30 mouse cellular contexts compared by ENCODE assay signal in the genomic region with DNA sequence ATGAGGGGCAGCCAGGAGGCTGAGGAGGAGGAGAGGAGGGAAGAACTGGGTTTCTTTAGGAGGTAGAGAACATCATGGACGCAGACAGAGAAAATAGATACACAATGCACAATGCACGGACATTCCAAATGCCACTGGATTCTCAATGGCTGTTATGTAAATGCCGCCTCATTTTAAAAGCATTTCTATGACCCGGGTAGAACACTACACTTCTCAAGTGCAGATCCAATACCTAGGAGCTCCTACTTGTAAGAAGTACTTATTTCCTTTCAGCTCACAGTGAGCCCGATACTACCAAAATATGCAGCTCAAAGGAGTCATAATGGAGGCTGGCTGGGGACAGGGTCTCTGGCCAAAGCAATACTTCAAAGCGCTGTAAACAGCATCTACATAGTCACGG. TPM values are rescaled to one million over a fixed set of nuclear protein-coding genes. Genes with fewer than 3 reads are reported as not detected.
DNase-seq lines count a peak whose midpoint lies in the region; ATAC-seq and TF ChIP-seq lines count a peak whose summit lies in the region.
"Had no signal": no experiment of that assay in that cellular context is flagged by ENCODE, and none has a peak within 500 bp of the region (broad histone marks: within the 10 kb centered on the region; RNA-seq: fewer than 3 reads in every experiment).

No protein-coding gene starts in this region.

- H3K27me3 ChIP-seq in kidney, embryonic 16.5 days (ENCODE audit: insufficient read depth, low read length), result no peaks in the 10 kb centered on the region
- H3K27me3 ChIP-seq in lung, embryonic 15.5 days, result no peaks in the 10 kb centered on the region
- H3K27me3 ChIP-seq: embryonic facial prominence, embryonic 12.5 days; heart, embryonic 12.5 days; hindbrain, embryonic 15.5 days; liver, embryonic 12.5 days; megakaryocyte, embryonic 14.5 days; midbrain, embryonic 12.5 days; neural tube, embryonic 12.5 days had no signal

- H3K4me2 ChIP-seq in kidney, embryonic 16.5 days (replicated peaks; ENCODE audit: low read depth, low read length), result no peak overlapping the region
- no peak overlapping the region for H3K4me2 ChIP-seq in lung, embryonic 15.5 days
- H3K4me2 ChIP-seq: embryonic facial prominence, embryonic 12.5 days; heart, embryonic 12.5 days; hindbrain, embryonic 15.5 days; liver, embryonic 12.5 days; midbrain, embryonic 12.5 days; neural tube, embryonic 12.5 days had no signal

- no peak for TF ChIP-seq POLR2A in cortical plate, adult 2 months (IDR thresholded peaks at IDR 0.05; ENCODE audit: extremely low read depth, insufficient read depth, low read length)

- H3K9me3 ChIP-seq in kidney, embryonic 16.5 days (ENCODE audit: low read length), result no peaks in the 10 kb centered on the region
- no peaks in the 10 kb centered on the region for H3K9me3 ChIP-seq in lung, embryonic 15.5 days
- H3K9me3 ChIP-seq: embryonic facial prominence, embryonic 12.5 days; heart, embryonic 12.5 days; hindbrain, embryonic 15.5 days; liver, embryonic 12.5 days; megakaryocyte, embryonic 14.5 days; neural tube, embryonic 12.5 days had no signal

- peak overlapping the region; percentile 94 for H3K27ac ChIP-seq in gastrocnemius, adult 2 months
- peak overlapping the region; percentile 95 for H3K27ac ChIP-seq in kidney, embryonic 16.5 days (ENCODE audit: low read length)
- H3K27ac ChIP-seq in lung, embryonic 15.5 days, result peak overlapping the region; percentile 85
- peak overlapping the region; percentile 25; the same call in 1 of the 2 replicates for H3K27ac ChIP-seq in cortical plate, adult 2 months (ENCODE audit: insufficient read depth, low read length)
- H3K27ac ChIP-seq: embryonic facial prominence, embryonic 12.5 days; heart, adult 2 months; hindbrain, embryonic 15.5 days; liver, embryonic 12.5 days; midbrain, embryonic 12.5 days; neural tube, embryonic 12.5 days had no signal

- TF ChIP-seq CTCF in gastrocnemius, adult 2 months (IDR thresholded peaks at IDR 0.05), result no peak
- TF ChIP-seq CTCF in cortical plate, adult 2 months (IDR thresholded peaks at IDR 0.05; ENCODE audit: extremely low read depth, insufficient read depth, low read length), result no peak

- no peak for DNase-seq in gastrocnemius, adult 2 months
- DNase-seq in gastrocnemius, adult 18-20 months (ENCODE audit: low spot score), result no peak
- DNase-seq in kidney, postnatal 10 days, result no peak
- no peak for DNase-seq in lung, postnatal 10 days
- DNase-seq: adrenal gland, adult 8-10 months; cerebellum, adult 8-10 months; cerebellum, postnatal 36 days; embryo, embryonic 11 days; gastrocnemius, postnatal 36 days; heart, adult 2 months; heart, postnatal 4 days; kidney, adult 11 months; left cerebral cortex, postnatal 4 days; liver, postnatal 0 days; thymus, adult 2 months; thymus, postnatal 36 days had no signal

- ATAC-seq in kidney, embryonic 16.5 days (ENCODE audit: low FRiP score, low TSS enrichment), result no peak
- ATAC-seq in lung, embryonic 15.5 days (ENCODE audit: borderline replicate concordance, extremely low read depth, low FRiP score, low TSS enrichment), result no peak
- ATAC-seq: forebrain, embryonic 14.5 days; inflammation-experienced regulatory T-cells, adult 6 months; liver, embryonic 12.5 days; liver, postnatal 0 days had no signal

- peaks cover 58% of the 10 kb centered on the region for H3K4me1 ChIP-seq in kidney, embryonic 16.5 days (ENCODE audit: insufficient read depth, low read length)
- H3K4me1 ChIP-seq in lung, embryonic 15.5 days, result peaks cover 50% of the 10 kb centered on the region
- H3K4me1 ChIP-seq in cortical plate, adult 2 months (ENCODE audit: control insufficient read depth, insufficient read depth, low read length), result peaks cover 15% of the 10 kb centered on the region
- H3K4me1 ChIP-seq: megakaryocyte, embryonic 14.5 days had no signal

- 86% methylated on average over 7 of the region's 7 CpGs for WGBS in kidney, embryonic 16.5 days
- WGBS in lung, embryonic 15.5 days, result 60% methylated on average over 7 of the region's 7 CpGs

- intact Hi-C loops in gastrocnemius, adult 2 months (cut with DNase I), result no loop called here

- H3K36me3 ChIP-seq in kidney, embryonic 16.5 days (ENCODE audit: insufficient read depth, low read length), result no peaks in the 10 kb centered on the region
- no peaks in the 10 kb centered on the region for H3K36me3 ChIP-seq in lung, embryonic 15.5 days
- H3K36me3 ChIP-seq: embryonic facial prominence, embryonic 12.5 days; G1E; heart, embryonic 12.5 days; hindbrain, embryonic 15.5 days; liver, embryonic 12.5 days; midbrain, embryonic 12.5 days; neural tube, embryonic 12.5 days had no signal

- no peak overlapping the region for H3K9ac ChIP-seq in kidney, embryonic 16.5 days (replicated peaks; ENCODE audit: low read length)
- H3K9ac ChIP-seq in lung, embryonic 15.5 days, result no peak overlapping the region
- H3K9ac ChIP-seq: embryonic facial prominence, embryonic 12.5 days; heart, embryonic 12.5 days; hindbrain, embryonic 15.5 days; liver, embryonic 12.5 days; liver, postnatal 0 days; midbrain, embryonic 12.5 days; neural tube, embryonic 12.5 days had no signal

- H3K4me3 ChIP-seq in gastrocnemius, adult 2 months, result peak overlapping the region; percentile 36
- no peak overlapping the region for H3K4me3 ChIP-seq in kidney, embryonic 16.5 days (ENCODE audit: low read length)
- H3K4me3 ChIP-seq in lung, embryonic 15.5 days, result no peak overlapping the region
- H3K4me3 ChIP-seq in cortical plate, adult 2 months (ENCODE audit: insufficient read depth, low read length), result no peak overlapping the region
- H3K4me3 ChIP-seq: embryonic facial prominence, embryonic 12.5 days; heart, adult 2 months; heart, embryonic 12.5 days; hindbrain, embryonic 15.5 days; liver, embryonic 12.5 days; megakaryocyte, embryonic 14.5 days; midbrain, embryonic 12.5 days; myocyte; neural tube, embryonic 12.5 days had no signal

RNA-seq across cellular contexts. Expression of gene Sorl1, which starts 12.8 kb away (rescaled TPM):
- total RNA-seq in gastrocnemius, adult 2 months (2021), result 10 to 100 TPM; 38.7 to 43.4 TPM
- total RNA-seq in gastrocnemius, adult 18-20 months (2021), result 10 to 100 TPM; 37.8 to 38.9 TPM
- 11.3 and 12.5 TPM in 2 replicates for polyA plus RNA-seq in kidney, embryonic 16.5 days (2015; fragmentation: Nextera tagmentation; extraction: Ambion mirVana)
- 13.4 and 14.9 TPM in 2 replicates for polyA plus RNA-seq in lung, embryonic 15.5 days (2015; fragmentation: Nextera tagmentation; extraction: Ambion mirVana)
- polyA plus RNA-seq in cortical plate, adult 2 months (2012; rRNA removed), result 73.1 and 77.2 TPM in 2 replicates

Comparison
In these comparisons a context has a peak if more than half of its experiments do, and no peak if none do; other contexts are left out.
1. H3K27ac ChIP-seq: peak in every context shown above with its lines; median percentile 95 in kidney, embryonic 16.5 days; 94 in gastrocnemius, adult 2 months; 85 in lung, embryonic 15.5 days; 25 in cortical plate, adult 2 months.